Mouse (Mus musculus) heart, embryonic 14.5 days (tissue): ENCODE measurements around the gene Olfr1270. TPM values are rescaled to one million over a fixed set of nuclear protein-coding genes. Genes with fewer than 3 reads are reported as not detected.

Source experiments
- ATAC-seq: fragments of 200-750 bp; cut with Nextera tagmentation; 2 replicates; pipeline ENCODE4 v1.8.0; 2017; ENCODE audit warnings: low read depth, moderate TSS enrichment; ENCODE audit not compliant: insufficient number of reproducible peaks, insufficient read depth, low FRiP score
- H3K27ac ChIP-seq, 2 experiments: fragments of 200-500 bp in 1 of 2; fragments of 300-500 bp in 1 of 2; sonication (generic) in 1 of 2; replicated peaks in 1 of 2; 2 replicates each; pipeline ENCODE4 v1.5.1; 2012 to 2014; ENCODE audit warnings: low read depth in 2 of 2, low read length in 2 of 2, control low read depth in 1 of 2, mild to moderate bottlenecking in 1 of 2, mixed read lengths in 1 of 2; ENCODE audit not compliant: control insufficient read depth in 1 of 2, insufficient read depth in 1 of 2
- H3K27me3 ChIP-seq: fragments of 300-500 bp; sonication (generic); 2 replicates; pipeline ENCODE4 v1.6.1; 2014; ENCODE audit warnings: mild to moderate bottlenecking, low read length, control low read depth; ENCODE audit not compliant: control insufficient read depth, insufficient read depth
- H3K36me3 ChIP-seq: fragments of 300-500 bp; sonication (generic); 2 replicates; pipeline ENCODE4 v1.6.1; 2014; ENCODE audit warnings: mild to moderate bottlenecking, control low read depth, low read length, mixed read lengths; ENCODE audit not compliant: control insufficient read depth, insufficient read depth
- H3K4me1 ChIP-seq, 2 experiments: fragments of 200-500 bp in 1 of 2; fragments of 300-500 bp in 1 of 2; sonication (generic) in 1 of 2; 2 replicates each; pipeline ENCODE4 v1.6.1; 2012 to 2014; ENCODE audit warnings: low read length in 2 of 2, control low read depth in 1 of 2, mixed read lengths in 1 of 2; ENCODE audit not compliant: control insufficient read depth in 2 of 2, insufficient read depth in 2 of 2
- H3K4me2 ChIP-seq: fragments of 300-500 bp; sonication (generic); 2 replicates; pipeline ENCODE4 v1.6.1; 2014; ENCODE audit warnings: mild to moderate bottlenecking, low read length
- H3K4me3 ChIP-seq, 2 experiments: fragments of 200-500 bp in 1 of 2; fragments of 300-500 bp in 1 of 2; sonication (generic) in 1 of 2; 2 replicates each; pipeline ENCODE4 v1.5.1; 2012 to 2014; ENCODE audit warnings: low read length in 2 of 2, mild to moderate bottlenecking in 2 of 2, control low read depth in 1 of 2, low read depth in 1 of 2, moderate library complexity in 1 of 2; ENCODE audit not compliant: control insufficient read depth in 1 of 2, insufficient read depth in 1 of 2
- H3K9ac ChIP-seq: fragments of 300-500 bp; sonication (generic); 2 replicates; pipeline ENCODE4 v1.6.1; 2014; ENCODE audit warnings: mild to moderate bottlenecking, low read length
- H3K9me3 ChIP-seq: fragments of 300-500 bp; sonication (generic); 2 replicates; pipeline ENCODE4 v1.6.1; 2016; ENCODE audit warnings: low read length, control low read depth; ENCODE audit not compliant: control insufficient read depth
- WGBS: fragments of 180-500 bp; shearing (Covaris S2); extraction: QIAGEN DNeasy Blood & Tissue Kit; methylation state at CpG from one replicate; pipeline ENCODE4 v1.1.7; 2014; 5-methylcytosine and 5-hydroxymethylcytosine counted together
- polyA plus RNA-seq: library from polyadenylated mRNA; unstranded; fragments of >200 nt; fragmentation: Nextera tagmentation; extraction: Ambion mirVana; gene quantifications from 2 replicates; pipeline ENCODE4 v1.2.1, GENCODE M21; 2014

Olfr1270 gene
- polyA plus RNA-seq, 1 experiment from 2014 or later = not detected

DNA sequence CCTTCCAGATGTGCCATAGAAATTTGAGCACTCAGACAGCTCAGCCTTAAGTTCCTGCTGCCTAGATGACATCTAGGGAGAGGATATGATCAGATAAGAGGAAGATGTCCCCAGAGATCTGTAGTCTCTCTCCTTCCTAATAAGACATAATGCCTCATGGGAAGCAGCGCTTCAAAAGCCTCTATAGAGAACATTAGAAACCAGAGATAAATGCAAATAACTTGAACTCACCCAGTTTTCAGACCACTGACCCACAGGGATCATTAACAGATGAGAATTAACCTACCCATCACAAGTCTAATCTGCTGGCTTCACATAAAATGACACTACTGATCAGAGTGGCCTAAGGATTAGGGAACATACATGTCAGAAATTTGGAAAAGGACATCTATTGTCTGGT is 31.6 kb downstream of the Olfr1270 start, which contains the start of gene Olfr1269:
TSS of gene Olfr1269 (minus strand) at position 101 of the 400 bp plus-strand sequence.
- no peak within 1 kb of the TSS for H3K27ac ChIP-seq
- no peak for ATAC-seq
- H3K36me3 ChIP-seq = no peaks in the 10 kb centered on the region
- H3K4me1 ChIP-seq = no peaks in the 10 kb centered on the region
- H3K4me3 ChIP-seq = no peak within 1 kb of the TSS
- no peak within 1 kb of the TSS for H3K9ac ChIP-seq
- H3K27me3 ChIP-seq = no peaks in the 10 kb centered on the region
- H3K4me2 ChIP-seq = no peak within 1 kb of the TSS
- H3K9me3 ChIP-seq = 0 out of 2 replicates have a peak, but pooled peaks cover 3% of the 10 kb centered on the region
- 68% methylated on average over 1 of the region's 1 CpGs for WGBS

Other genes starting within 250 kb of the Olfr1270 start
- not detected in 2 replicates for gene Olfr1258, start 225.8 kb downstream of the Olfr1270 start, polyA plus RNA-seq
- not detected in 2 replicates for gene Olfr1259, start 204.4 kb downstream of the Olfr1270 start, polyA plus RNA-seq
- gene Olfr1260, start 178.8 kb downstream of the Olfr1270 start, polyA plus RNA-seq = not detected in 2 replicates
- not detected in 2 replicates for gene Olfr1261, start 161.9 kb downstream of the Olfr1270 start, polyA plus RNA-seq
- not detected in 2 replicates for gene Olfr1262, start 152.9 kb downstream of the Olfr1270 start, polyA plus RNA-seq
- gene Olfr1263, start 141.0 kb downstream of the Olfr1270 start, polyA plus RNA-seq = not detected in 2 replicates
- not detected in 2 replicates for gene Olfr1264, start 127.5 kb downstream of the Olfr1270 start, polyA plus RNA-seq
- gene Olfr1265, start 117.8 kb downstream of the Olfr1270 start, polyA plus RNA-seq = not detected in 2 replicates
- gene Olfr140, start 89.5 kb downstream of the Olfr1270 start, polyA plus RNA-seq = not detected in 2 replicates
- gene Olfr1269, start 31.7 kb downstream of the Olfr1270 start, polyA plus RNA-seq = not detected in 2 replicates
- gene Olfr32, start 10.8 kb downstream of the Olfr1270 start, polyA plus RNA-seq = not detected in 2 replicates
- not detected in 2 replicates for gene Olfr1506, start 71.4 kb upstream of the Olfr1270 start, polyA plus RNA-seq
- gene Olfr142, start 104.5 kb upstream of the Olfr1270 start, polyA plus RNA-seq = not detected in 2 replicates
- not detected in 2 replicates for gene Olfr1271, start 117.9 kb upstream of the Olfr1270 start, polyA plus RNA-seq
- gene Olfr1272, start 139.8 kb upstream of the Olfr1270 start, polyA plus RNA-seq = not detected in 2 replicates
- not detected in 2 replicates for gene Gm13769, start 169.1 kb upstream of the Olfr1270 start, polyA plus RNA-seq
- gene Olfr1274-ps, start 245.6 kb upstream of the Olfr1270 start, polyA plus RNA-seq = not detected in 2 replicates